Mouse (Mus musculus): ENCODE results near the gene Gm49333.
"Not testable (repeated sequence)": the region's sequence is repeated elsewhere in the genome, so short reads cannot be mapped to it uniquely, and the experiment has no call there.

Gm49333 gene

DNA sequence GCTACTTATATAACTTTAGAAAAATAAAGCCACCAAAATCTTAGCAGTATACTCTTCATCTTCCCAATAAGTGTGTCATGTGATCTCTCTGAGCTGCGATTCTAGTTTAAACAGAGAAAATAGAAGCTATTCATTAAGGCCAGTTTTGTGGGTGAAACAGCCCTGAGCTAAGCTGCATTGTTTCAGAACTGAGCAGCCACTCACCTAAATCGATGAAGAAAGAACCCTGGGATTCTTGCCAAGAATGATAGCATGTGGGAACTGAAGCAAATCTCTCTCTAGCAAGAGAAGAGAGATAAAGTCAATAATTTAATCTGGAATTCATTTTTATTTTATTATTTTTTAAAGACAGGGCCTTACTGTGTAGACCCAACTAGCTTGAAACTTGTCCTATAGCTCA, 11.8 kb downstream of the Gm49333 start:
- DNase-seq (ENCODE audit: low spot score in 2 of 2), result no peak

DNA sequence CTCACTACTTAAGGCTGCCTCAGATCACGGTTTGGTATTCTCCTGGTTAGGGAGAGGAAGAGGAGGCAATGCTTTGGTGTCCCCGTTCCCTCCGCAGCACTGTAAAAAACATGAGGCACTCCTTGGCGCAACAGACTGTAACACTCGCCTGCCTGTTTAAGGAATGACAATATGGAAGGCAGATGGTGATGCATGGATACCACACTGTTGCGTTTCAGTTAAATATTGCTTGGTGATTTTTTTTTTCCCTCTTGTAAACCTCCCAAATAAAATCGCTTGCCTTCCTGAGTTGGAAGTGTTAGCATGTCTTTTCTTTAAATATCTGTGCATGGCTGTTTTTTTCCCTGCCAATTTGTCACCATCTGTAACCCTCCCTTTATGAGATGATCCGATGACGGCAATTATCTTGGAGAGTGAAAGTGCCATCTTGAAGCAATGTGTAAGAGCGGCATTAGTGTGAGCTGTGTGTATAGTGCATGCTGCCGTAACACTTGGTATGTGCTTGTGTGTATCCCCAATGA, 17.5 kb downstream of the Gm49333 start:
- peak; percentile 39 to 58 for DNase-seq (ENCODE audit: low spot score in 2 of 2)

DNA sequence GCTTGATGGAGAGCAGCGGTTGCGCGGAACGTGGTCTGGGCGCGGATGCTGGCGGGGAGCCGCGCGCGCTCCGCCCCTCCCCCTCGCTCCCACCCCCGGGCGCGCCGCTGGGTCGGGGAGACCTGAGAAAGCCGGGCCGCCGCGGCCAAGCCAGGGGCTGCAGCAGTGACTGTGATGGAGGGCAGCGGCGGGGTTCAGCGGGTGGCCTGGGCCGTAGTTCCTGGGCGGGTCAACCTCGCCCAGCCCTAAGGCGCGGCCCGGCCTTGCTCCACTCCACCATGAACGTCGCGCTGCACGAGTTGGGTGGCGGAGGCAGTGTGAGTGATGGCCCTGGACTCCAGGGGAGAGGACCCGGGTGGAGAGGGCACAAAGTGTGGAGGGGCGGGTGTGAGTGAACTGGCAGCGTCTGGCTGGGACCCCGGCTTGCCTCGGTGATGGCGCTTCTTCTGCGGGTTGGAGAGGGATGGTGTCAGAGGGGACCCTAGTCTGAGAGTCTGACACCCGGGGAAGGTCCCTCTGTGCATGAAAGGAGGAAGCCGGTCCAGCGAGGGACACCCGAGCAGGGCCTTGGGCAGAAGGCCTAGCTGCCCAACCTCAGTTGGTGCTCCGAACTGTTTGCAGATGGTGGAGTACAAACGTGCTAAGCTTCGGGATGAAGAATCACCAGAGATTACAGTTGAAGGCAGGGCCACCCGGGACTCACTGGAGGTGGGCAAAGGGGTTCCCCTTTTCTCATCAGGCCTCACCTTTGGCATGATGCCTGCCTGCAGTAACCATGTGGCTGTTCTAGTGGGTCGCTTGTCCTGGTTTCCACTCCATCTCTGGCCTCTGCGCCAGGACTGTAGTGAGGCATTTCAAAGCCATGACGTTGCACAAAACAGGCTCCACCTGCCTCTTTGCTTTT, 18.6 kb downstream of the Gm49333 start, which contains the start of gene Ece2:
Gene Ece2 (plus strand): TSS at position 98 of the 904 bp plus-strand sequence.
- DNase-seq (ENCODE audit: low spot score in 2 of 2), result no peak

DNA sequence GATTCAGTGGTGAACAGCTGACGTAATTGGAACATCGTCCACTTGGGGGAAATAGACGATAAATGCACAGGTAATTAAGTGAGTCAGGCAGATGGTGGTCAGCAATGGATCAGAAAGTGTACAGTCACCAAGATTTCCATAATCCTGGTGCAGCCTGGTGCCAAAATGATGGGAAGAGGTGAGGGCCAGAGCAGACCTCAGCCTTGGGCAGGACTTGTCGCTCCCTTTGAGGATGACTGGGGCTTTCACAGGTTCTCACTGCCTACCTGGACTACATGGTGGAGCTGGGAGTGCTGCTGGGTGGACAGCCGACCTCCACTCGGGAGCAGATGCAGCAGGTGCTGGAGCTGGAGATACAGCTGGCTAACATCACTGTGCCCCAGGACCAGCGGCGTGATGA, 26.0 kb downstream of the Gm49333 start:
- DNase-seq (ENCODE audit: low spot score in 2 of 2), result no peak

DNA sequence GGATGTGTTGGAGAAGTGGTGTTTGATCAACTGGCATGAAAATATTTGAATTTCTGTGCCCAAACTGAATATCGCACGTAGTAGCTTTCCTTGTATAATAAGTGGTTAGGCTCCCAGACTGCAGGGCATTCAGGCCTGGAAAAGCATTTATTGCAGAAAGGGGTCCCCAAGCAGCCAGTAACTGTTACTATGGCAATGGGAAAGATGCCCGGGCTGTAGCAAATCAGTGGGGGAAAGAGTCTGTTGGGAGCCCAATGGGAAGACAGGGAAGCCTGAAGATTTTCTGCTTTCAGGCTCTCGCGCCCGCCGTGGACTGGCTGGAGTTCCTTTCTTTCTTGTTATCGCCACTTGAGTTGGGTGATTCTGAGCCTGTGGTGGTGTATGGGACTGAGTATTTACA, 27.0 kb downstream of the Gm49333 start:
- DNase-seq (ENCODE audit: low spot score in 2 of 2), result peak in 1 of 2 experiments; percentile 33

DNA sequence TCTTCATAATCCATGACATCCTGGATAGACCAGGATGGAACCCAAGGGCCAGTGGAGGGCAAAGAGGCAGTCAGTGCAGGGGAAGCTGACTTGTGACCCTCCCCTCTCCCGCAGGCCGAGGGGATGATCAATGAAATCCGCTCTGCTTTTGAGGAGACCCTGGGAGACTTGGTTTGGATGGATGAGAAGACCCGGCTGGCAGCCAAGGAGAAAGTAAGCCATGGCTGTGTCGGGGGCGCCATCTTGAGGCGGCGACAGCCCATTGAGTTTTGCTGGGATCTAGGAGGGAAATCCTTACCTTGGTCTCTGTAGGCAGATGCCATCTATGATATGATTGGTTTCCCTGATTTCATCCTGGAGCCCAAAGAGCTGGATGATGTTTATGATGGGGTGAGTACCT, 30.8 kb downstream of the Gm49333 start:
- peak in 1 of 2 experiments; percentile 77 for DNase-seq (ENCODE audit: low spot score in 2 of 2)

DNA sequence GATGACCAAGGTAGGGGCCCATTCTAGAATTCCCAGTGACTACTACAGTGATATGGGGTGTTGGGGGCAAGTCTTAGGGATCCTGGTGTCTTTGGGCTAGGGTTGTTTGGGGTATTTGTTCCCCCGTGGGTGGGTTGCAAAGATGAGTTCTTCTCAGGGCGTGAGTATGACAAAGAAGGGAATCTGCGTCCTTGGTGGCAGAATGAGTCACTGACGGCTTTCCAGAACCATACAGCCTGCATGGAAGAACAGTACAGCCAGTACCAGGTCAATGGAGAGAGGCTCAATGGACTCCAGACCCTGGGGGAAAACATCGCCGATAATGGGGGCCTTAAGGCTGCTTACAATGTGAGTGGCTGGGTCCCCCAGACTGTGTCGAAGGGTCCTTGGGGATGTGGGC, 32.5 kb downstream of the Gm49333 start:
- no peak for DNase-seq (ENCODE audit: low spot score in 2 of 2)

DNA sequence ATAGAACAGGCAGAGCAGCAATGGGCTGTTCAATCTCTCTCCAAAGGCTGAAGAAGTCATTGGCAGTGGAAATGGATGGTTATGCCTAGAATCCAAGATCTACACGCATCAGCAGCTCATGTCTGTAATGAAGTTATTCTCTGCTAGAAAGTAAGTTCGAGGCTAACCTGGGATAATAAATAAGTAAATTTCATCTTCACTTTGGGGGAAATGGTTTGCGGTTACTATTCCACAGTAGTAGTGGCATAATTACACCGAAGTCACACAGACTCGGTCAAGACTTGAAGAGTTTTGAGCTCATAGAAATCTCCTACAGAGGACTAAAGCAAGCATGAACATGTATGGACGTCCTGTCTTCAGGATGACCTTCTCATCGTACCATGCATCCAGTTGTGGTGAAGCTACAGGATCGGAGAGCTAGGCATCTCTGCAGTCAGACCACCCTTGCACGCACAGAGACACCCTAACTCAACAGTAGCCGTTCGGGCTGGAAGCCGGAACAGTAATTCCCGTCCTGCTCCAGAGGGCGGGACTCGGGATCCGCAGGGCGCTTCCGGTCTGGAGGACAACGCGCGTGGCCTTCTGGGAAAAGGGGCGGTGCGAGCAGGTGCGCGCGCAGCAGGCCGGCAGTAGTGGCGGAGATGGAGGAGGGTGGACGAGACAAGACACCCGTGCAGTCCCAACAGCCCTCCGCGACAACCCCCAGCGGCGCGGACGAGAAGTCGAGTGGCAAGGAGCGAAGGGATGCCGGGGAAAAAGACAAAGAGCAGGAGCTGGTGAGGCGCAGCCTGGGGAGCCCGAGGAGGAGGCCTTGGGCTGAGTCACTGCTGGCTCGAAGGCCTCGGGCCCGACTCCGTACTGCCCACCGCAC, 39.9 kb downstream of the Gm49333 start, which contains the start of gene Psmd2:
Gene Psmd2 (plus strand): TSS at position 577 of the 871 bp plus-strand sequence.
- peak; percentile 79 to 95 for DNase-seq (ENCODE audit: low spot score in 2 of 2)

DNA sequence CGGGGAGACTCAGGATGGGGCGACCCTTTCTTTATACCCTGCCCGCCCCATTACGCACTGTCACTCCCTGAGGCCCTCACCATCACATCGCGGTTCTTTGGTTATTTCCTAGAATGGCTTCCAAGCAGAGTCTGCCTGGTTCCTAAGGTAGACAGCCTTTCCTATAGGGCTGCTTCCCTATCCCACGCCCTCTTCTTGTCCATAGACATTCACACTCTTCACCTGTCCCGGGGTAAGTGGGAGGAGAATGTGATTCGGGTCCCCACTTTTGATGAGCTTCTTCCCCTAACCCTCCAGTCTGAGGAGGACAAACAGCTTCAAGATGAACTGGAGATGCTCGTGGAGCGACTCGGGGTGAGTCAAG, 40.5 kb downstream of the Gm49333 start:
- no peak for DNase-seq (ENCODE audit: low spot score in 2 of 2)

DNA sequence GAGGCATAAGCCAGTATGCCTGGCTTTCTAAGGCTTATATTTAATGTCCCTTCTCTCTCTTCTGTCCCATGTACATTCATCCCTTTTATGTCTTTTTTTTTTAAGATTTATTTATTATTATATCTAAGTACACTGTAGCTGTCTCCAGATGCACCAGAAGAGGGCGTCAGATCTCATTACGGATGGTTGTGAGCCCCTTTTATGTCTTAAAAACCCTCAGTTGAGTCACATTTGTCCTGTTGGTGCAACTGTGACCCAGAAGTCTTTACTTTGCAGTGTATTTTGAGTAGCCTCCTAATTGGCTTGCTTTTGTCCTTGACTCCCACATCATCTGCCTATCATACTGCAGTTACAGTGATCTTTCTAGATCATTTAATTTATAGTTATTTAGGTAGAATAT, 41.9 kb downstream of the Gm49333 start:
- DNase-seq (ENCODE audit: low spot score in 2 of 2), result no peak

DNA sequence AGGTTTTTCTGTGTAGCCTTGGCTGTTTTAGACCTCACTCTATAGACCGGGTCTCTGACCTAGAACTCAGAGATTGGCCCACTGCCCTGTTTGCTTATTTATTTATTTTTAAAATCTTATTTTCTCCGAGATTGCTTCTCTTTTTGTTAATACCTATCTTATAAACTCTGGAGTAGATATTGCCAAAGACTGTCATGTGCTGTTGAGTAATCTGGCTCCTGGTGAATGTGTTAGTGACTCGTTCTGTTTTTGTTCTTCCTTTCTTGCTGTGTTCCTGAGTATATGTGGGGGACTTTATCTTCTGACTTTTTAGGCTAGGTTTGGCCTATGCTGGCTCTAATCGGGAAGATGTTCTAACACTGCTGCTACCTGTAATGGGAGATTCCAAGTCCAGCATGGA, 46.3 kb downstream of the Gm49333 start:
- DNase-seq (ENCODE audit: low spot score in 2 of 2), result no peak

DNA sequence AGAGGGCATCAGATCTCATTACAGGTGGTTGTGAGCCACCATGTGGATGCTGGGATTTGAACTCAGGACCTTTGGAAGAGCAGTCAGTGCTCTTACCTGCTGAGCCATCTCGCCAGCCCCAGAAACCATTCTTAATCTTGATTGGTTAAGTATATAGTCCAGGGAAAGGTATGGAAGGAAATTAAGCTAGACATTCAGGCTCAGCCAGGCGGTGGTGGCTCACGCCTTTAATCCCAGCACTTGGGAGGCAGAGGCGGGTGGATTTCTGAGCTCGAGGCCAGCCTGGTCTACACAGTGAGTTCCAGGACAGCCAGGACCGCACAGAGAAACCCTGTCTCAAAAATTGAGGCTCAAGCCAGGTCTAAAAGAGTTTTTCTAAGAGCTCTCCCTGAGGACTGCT, 56.6 kb downstream of the Gm49333 start, which contains the start of gene Eif4g1:
Gene Eif4g1 (plus strand): TSS at position 301 of the 400 bp plus-strand sequence.
- not testable (repeated sequence) for DNase-seq (ENCODE audit: low spot score in 2 of 2)

DNA sequence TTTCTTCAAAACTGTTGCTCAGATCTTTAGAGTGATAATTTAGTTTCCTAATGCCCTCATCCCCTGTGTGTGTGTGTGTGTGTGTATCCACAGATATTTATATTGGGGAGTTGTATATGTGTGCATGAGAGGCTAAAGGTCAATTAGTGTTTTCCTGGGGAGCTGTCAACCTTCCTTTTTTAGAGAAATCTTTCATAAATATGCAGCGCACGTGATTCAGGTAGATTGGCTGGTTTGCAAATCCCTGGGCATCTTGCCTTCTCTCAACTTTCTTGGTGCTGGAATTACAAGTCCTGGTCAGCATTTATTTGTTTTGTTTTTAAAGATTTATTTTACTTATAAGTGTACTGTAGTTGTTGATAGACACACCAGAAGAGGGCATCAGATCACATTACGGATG, 58.9 kb downstream of the Gm49333 start:
- no peak for DNase-seq (ENCODE audit: low spot score in 2 of 2)

DNA sequence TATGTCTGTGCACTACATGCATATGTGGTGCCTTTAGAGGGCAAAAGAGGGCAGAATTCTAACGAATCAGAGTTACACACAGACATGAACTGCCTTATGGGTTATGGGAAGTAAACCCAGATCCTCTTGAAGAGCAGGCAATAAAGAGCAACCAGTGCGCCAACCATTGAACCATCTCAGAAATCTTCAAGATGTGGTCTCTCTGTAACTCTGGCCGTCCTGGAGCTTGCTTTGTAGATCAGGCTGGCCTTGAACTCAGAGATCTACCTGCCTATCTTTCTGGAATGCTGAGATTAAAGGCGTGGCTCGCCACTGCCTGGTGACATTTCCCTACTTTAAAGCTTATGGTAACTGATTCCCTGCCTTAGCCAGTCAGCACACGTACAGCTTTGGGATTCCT, 60.5 kb downstream of the Gm49333 start:
- no peak for DNase-seq (ENCODE audit: low spot score in 2 of 2)

DNA sequence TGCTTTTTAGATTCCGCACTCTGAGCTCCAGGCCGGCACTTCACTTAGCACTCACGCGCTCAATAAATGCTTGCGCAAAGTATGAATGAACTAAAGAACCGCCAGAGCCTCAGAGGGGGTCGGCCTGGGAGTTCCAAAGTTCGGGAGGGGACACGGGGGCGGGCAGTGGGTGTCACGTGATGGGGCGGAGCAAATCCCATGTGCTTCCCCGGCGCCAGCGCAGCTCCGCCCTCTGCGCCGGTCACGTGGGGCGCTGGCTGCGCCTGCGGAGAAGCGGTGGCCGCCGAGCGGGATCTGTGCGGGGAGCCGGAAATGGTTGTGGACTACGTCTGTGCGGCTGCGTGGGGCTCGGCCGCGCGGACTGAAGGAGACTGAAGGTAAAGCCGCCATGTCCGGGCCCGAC, 61.1 kb downstream of the Gm49333 start:
- peak; percentile 92 to 96 for DNase-seq (ENCODE audit: low spot score in 2 of 2)

DNA sequence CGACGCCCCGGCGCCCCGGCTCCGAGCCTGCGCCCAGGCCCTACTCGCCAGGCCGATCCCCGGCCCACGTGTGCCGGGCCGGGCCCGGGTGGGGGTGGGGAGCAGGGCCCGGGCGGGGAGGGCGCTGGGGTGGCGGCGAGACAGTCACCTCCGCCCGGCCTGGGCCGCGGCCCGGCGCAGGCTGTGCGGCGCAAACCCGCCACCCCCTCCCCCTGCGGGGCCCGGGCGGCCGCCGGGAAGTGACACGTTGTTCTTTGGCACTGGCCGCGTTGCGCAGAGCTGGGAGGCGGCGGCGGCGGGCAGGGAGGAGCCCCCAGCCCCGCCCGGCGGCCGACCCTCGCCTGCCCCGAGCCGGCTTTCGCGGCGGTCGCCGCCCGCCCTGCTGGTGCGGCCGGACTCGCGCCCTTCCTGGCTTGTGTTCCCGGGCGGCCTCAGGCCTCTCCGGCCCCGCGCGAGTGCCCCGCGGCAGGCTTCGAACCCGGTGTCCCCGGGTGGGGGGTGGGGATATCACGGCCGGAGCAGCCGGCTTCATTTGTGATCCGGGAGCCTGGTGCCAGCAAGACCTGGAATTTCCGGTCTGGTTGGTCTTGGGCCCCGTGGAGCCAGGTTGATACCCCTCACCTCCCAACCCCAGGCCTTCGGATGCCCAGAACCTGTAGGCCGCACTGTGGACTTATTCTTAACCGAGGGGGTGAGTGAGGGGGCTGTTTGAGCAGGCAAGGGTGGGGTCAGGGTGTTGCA, 61.7 kb downstream of the Gm49333 start:
- no peak for DNase-seq (ENCODE audit: low spot score in 2 of 2)

DNA sequence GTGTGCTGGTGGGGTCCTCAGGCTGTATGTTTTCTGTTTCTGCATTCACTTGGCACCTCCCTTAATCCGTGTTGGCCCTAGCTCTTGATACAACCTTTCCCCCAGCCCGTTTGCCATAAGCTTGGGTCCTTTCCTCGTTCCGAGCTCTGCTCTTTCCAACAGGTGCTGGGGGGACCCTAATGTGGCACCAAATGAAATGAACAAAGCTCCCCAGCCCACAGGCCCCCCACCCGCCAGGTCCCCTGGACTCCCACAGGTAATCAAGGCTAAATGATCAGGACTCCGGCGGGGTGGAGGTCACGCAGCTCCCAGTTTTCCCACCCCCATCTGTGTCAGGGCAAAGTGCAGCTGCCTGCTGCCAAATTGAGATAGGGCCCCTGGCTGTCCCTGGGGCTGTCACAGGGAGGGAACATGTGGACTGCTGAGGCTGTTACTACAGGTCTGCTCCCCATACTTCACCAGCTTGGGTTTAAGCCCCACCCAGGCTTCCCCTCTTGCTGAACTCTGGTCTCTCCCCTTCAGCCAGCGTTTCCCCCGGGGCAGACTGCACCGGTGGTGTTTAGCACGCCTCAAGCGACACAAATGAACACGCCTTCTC, 62.4 kb downstream of the Gm49333 start:
- DNase-seq (ENCODE audit: low spot score in 2 of 2), result no peak

DNA sequence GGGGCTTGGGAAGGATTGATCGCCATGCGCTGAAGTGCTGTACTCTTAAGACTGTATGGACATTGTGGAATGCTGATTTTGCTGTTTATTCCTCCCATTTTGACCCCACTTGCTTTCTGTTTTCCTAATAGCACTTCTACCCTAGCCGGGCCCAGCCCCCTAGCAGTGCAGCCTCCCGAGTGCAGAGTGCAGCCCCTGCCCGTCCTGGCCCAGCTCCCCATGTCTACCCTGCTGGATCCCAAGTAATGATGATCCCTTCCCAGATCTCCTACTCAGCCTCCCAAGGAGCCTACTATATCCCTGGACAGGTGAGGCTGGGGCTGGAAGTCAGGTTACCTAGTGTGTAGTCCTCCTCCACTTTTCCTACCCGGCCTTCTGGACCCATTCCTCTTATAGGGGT, 63.8 kb downstream of the Gm49333 start:
- DNase-seq (ENCODE audit: low spot score in 2 of 2), result no peak

DNA sequence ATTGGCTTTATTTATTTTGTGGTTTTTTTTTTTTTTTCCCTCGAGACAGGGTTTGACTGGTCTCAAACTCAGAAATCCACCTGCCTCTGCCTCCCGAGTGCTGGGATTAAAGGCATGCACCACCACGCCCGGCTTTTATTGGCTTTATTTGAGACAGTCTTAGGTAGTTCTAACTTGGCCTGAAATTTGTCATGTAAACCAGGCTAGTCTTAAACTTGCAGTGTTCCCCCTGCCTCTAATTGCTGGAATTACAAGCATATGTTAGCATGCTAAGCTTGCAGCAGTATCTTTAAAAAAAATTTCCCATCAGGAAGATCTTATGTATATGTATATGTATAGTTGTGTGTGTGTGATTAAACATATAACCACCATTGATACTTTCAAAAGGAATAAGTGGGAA, 65.3 kb downstream of the Gm49333 start:
- DNase-seq (ENCODE audit: low spot score in 2 of 2), result no peak

DNA sequence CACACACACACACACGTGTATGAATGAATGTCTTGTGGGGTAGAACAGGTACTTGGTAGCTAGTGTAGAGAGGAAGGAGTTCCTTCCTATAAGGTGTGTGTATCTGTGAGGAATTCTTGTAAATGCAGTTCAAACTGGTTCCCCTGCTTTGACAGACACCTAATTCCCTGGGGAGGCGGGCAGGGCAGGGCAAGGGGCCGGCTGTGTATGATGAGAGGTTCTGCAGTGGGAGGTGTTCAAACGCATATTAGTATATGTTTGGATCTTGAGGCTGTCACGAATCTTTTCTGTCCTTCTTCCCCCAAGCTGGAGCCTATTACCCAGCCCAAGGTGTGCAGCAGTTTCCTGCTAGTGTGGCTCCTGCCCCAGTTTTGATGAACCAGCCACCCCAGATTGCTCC, 66.0 kb downstream of the Gm49333 start:
- DNase-seq (ENCODE audit: low spot score in 2 of 2), result no peak
